Mouse (Mus musculus): ENCODE measurements at regions not wholly inside any gene's neighbourhood (a gene's known extent, or its start where the extent isn't known, plus 50 kb on each side); places are given as distances from the start of the nearest gene placed in this dataset.

GRCm38 (mm10) chr9:35340263-35340573, 72.6 kb downstream of the Rpusd4 start:
- TF ChIP-seq CTCF (conservative IDR thresholded peaks at IDR 0.05 in 1 of 2, IDR thresholded peaks at IDR 0.05 in 1 of 2; ENCODE audit: low read depth in 2 of 2, low read length in 2 of 2) (no peak), EP300 (IDR thresholded peaks at IDR 0.05; ENCODE audit: low read length) (no peak), E2F4 (IDR thresholded peaks at IDR 0.05; ENCODE audit: insufficient replicate concordance, low read depth, low read length) (no peak), POLR2A (IDR thresholded peaks at IDR 0.05; ENCODE audit: low read depth, low read length) (no peak), TBP (conservative IDR thresholded peaks at IDR 0.05; ENCODE audit: low read depth, low read length) (no peak), USF2 (conservative IDR thresholded peaks at IDR 0.05; ENCODE audit: low read depth, low read length) (no peak), CHD1 (IDR thresholded peaks at IDR 0.05; ENCODE audit: low read depth, low read length) (no peak), NRF1 (IDR thresholded peaks at IDR 0.05; ENCODE audit: low read depth, low read length) (no peak)
